Mouse (Mus musculus): ENCODE measurements around the gene Myoz1. TPM values are rescaled to one million over a fixed set of nuclear protein-coding genes. Genes with fewer than 3 reads are reported as not detected.

Myoz1 gene
- polyA plus RNA-seq, 1 experiment from 2014 or later, result 0.26 TPM

- Histone ChIP-seq H3K9ac (ENCODE audit: low read length) (no peak overlapping the region), H3K9me3 (ENCODE audit: control insufficient read depth, low read length) (no peaks in the 10 kb centered on the region), H3K4me1 (ENCODE audit: control insufficient read depth, insufficient read depth, low read length) (no peaks in the 10 kb centered on the region), H3K27ac (ENCODE audit: low read depth, low read length) (no peak overlapping the region), H3K27me3 (ENCODE audit: control insufficient read depth, insufficient read depth, low read length) (no peaks in the 10 kb centered on the region), H3K36me3 (ENCODE audit: control insufficient read depth, insufficient read depth, low read length) (no peaks in the 10 kb centered on the region), H3K4me2 (no peak overlapping the region), H3K4me3 (ENCODE audit: low read depth, low read length) (no peak overlapping the region)
- ATAC-seq (ENCODE audit: low FRiP score) (no peak), DNase-seq (ENCODE audit: low spot score, missing footprints) (no peak)
Observed at GRCm38 (mm10) chr14:20619131-20619530, 37.2 kb downstream of the Myoz1 start.

- WGBS, result 84% methylated on average over 5 of the region's 5 CpGs
- H3K9ac ChIP-seq (ENCODE audit: low read length), result no peak overlapping the region
- no peak overlapping the region for H3K4me2 ChIP-seq
- no peak overlapping the region for H3K27ac ChIP-seq (ENCODE audit: low read depth, low read length)
- DNase-seq (ENCODE audit: low spot score, missing footprints) (no peak), ATAC-seq (ENCODE audit: low FRiP score) (no peak)
- no peak overlapping the region for H3K4me3 ChIP-seq (ENCODE audit: low read depth, low read length)
- no peaks in the 10 kb centered on the region for H3K36me3 ChIP-seq (ENCODE audit: control insufficient read depth, insufficient read depth, low read length)
- H3K4me1 ChIP-seq (ENCODE audit: control insufficient read depth, insufficient read depth, low read length), result no peaks in the 10 kb centered on the region
- H3K9me3 ChIP-seq (ENCODE audit: control insufficient read depth, low read length), result no peaks in the 10 kb centered on the region
- no peaks in the 10 kb centered on the region for H3K27me3 ChIP-seq (ENCODE audit: control insufficient read depth, insufficient read depth, low read length)
Observed at GRCm38 (mm10) chr14:20618211-20618610, 38.1 kb downstream of the Myoz1 start.

GRCm38 (mm10) chr14:20616421-20616820 is 39.9 kb downstream of the Myoz1 start:
- no peak overlapping the region for H3K27ac ChIP-seq (ENCODE audit: low read depth, low read length)
- H3K4me3 ChIP-seq (ENCODE audit: low read depth, low read length), result no peak overlapping the region
- H3K9me3 ChIP-seq (ENCODE audit: control insufficient read depth, low read length), result no peaks in the 10 kb centered on the region
- no peaks in the 10 kb centered on the region for H3K4me1 ChIP-seq (ENCODE audit: control insufficient read depth, insufficient read depth, low read length)
- WGBS, result 50% methylated on average over 2 of the region's 2 CpGs
- H3K4me2 ChIP-seq, result no peak overlapping the region
- no peaks in the 10 kb centered on the region for H3K27me3 ChIP-seq (ENCODE audit: control insufficient read depth, insufficient read depth, low read length)
- no peak for ATAC-seq (ENCODE audit: low FRiP score)
- no peak for DNase-seq (ENCODE audit: low spot score, missing footprints)
- no peaks in the 10 kb centered on the region for H3K36me3 ChIP-seq (ENCODE audit: control insufficient read depth, insufficient read depth, low read length)
- no peak overlapping the region for H3K9ac ChIP-seq (ENCODE audit: low read length)

GRCm38 (mm10) chr14:20615075-20615474 is 41.3 kb downstream of the Myoz1 start:
- H3K4me3 ChIP-seq (ENCODE audit: low read depth, low read length), result no peak overlapping the region
- ATAC-seq (ENCODE audit: low FRiP score) (no peak), DNase-seq (ENCODE audit: low spot score, missing footprints) (no peak)
- H3K27ac ChIP-seq (ENCODE audit: low read depth, low read length), result no peak overlapping the region
- no peaks in the 10 kb centered on the region for H3K36me3 ChIP-seq (ENCODE audit: control insufficient read depth, insufficient read depth, low read length)
- no peaks in the 10 kb centered on the region for H3K27me3 ChIP-seq (ENCODE audit: control insufficient read depth, insufficient read depth, low read length)
- H3K4me2 ChIP-seq, result no peak overlapping the region
- H3K9ac ChIP-seq (ENCODE audit: low read length), result no peak overlapping the region
- no peaks in the 10 kb centered on the region for H3K9me3 ChIP-seq (ENCODE audit: control insufficient read depth, low read length)
- 100% methylated on average over 2 of the region's 2 CpGs for WGBS
- H3K4me1 ChIP-seq (ENCODE audit: control insufficient read depth, insufficient read depth, low read length), result no peaks in the 10 kb centered on the region

- WGBS, result 94% methylated on average over 1 of the region's 1 CpGs
- Histone ChIP-seq H3K36me3 (ENCODE audit: control insufficient read depth, insufficient read depth, low read length) (no peaks in the 10 kb centered on the region), H3K4me2 (no peak overlapping the region), H3K4me3 (ENCODE audit: low read depth, low read length) (no peak overlapping the region), H3K27me3 (ENCODE audit: control insufficient read depth, insufficient read depth, low read length) (no peaks in the 10 kb centered on the region), H3K4me1 (ENCODE audit: control insufficient read depth, insufficient read depth, low read length) (no peaks in the 10 kb centered on the region), H3K9ac (ENCODE audit: low read length) (no peak overlapping the region), H3K27ac (ENCODE audit: low read depth, low read length) (no peak overlapping the region), H3K9me3 (ENCODE audit: control insufficient read depth, low read length) (no peaks in the 10 kb centered on the region)
- DNase-seq (ENCODE audit: low spot score, missing footprints) (no peak), ATAC-seq (ENCODE audit: low FRiP score) (no peak)
Observed at GRCm38 (mm10) chr14:20612820-20613219, 43.5 kb downstream of the Myoz1 start.

- ATAC-seq (ENCODE audit: low FRiP score), result no peak
- Histone ChIP-seq H3K36me3 (ENCODE audit: control insufficient read depth, insufficient read depth, low read length) (no peaks in the 10 kb centered on the region), H3K27ac (ENCODE audit: low read depth, low read length) (no peak overlapping the region), H3K4me1 (ENCODE audit: control insufficient read depth, insufficient read depth, low read length) (no peaks in the 10 kb centered on the region), H3K4me3 (ENCODE audit: low read depth, low read length) (no peak overlapping the region), H3K9me3 (ENCODE audit: control insufficient read depth, low read length) (no peaks in the 10 kb centered on the region), H3K9ac (ENCODE audit: low read length) (no peak overlapping the region), H3K27me3 (ENCODE audit: control insufficient read depth, insufficient read depth, low read length) (no peaks in the 10 kb centered on the region), H3K4me2 (no peak overlapping the region)
- 87% methylated on average over 4 of the region's 4 CpGs for WGBS
- no peak for DNase-seq (ENCODE audit: low spot score, missing footprints)
Observed at GRCm38 (mm10) chr14:20610146-20610545, 46.2 kb downstream of the Myoz1 start.

GRCm38 (mm10) chr14:20609519-20609918 is 46.8 kb downstream of the Myoz1 start:
- no peaks in the 10 kb centered on the region for H3K36me3 ChIP-seq (ENCODE audit: control insufficient read depth, insufficient read depth, low read length)
- no peak for DNase-seq (ENCODE audit: low spot score, missing footprints)
- ATAC-seq (ENCODE audit: low FRiP score), result no peak
- H3K27ac ChIP-seq (ENCODE audit: low read depth, low read length), result no peak overlapping the region
- H3K9me3 ChIP-seq (ENCODE audit: control insufficient read depth, low read length), result no peaks in the 10 kb centered on the region
- H3K4me1 ChIP-seq (ENCODE audit: control insufficient read depth, insufficient read depth, low read length), result no peaks in the 10 kb centered on the region
- no peak overlapping the region for H3K4me3 ChIP-seq (ENCODE audit: low read depth, low read length)
- no peak overlapping the region for H3K9ac ChIP-seq (ENCODE audit: low read length)
- no peaks in the 10 kb centered on the region for H3K27me3 ChIP-seq (ENCODE audit: control insufficient read depth, insufficient read depth, low read length)
- 92% methylated on average over 3 of the region's 3 CpGs for WGBS
- H3K4me2 ChIP-seq, result no peak overlapping the region

- no peak overlapping the region for H3K4me3 ChIP-seq (ENCODE audit: low read depth, low read length)
- H3K27ac ChIP-seq (ENCODE audit: low read depth, low read length), result no peak overlapping the region
- no peaks in the 10 kb centered on the region for H3K4me1 ChIP-seq (ENCODE audit: control insufficient read depth, insufficient read depth, low read length)
- H3K9ac ChIP-seq (ENCODE audit: low read length), result no peak overlapping the region
- H3K27me3 ChIP-seq (ENCODE audit: control insufficient read depth, insufficient read depth, low read length), result no peaks in the 10 kb centered on the region
- DNase-seq (ENCODE audit: low spot score, missing footprints), result no peak
- H3K9me3 ChIP-seq (ENCODE audit: control insufficient read depth, low read length), result no peaks in the 10 kb centered on the region
- no peak for ATAC-seq (ENCODE audit: low FRiP score)
- no peak overlapping the region for H3K4me2 ChIP-seq
- no peaks in the 10 kb centered on the region for H3K36me3 ChIP-seq (ENCODE audit: control insufficient read depth, insufficient read depth, low read length)
- 89% methylated on average over 9 of the region's 9 CpGs for WGBS
Observed at GRCm38 (mm10) chr14:20607396-20608126, 48.8 kb downstream of the Myoz1 start.

GRCm38 (mm10) chr14:20601287-20601686 is 55.1 kb downstream of the Myoz1 start:
- Histone ChIP-seq H3K27me3 (ENCODE audit: control insufficient read depth, insufficient read depth, low read length) (no peaks in the 10 kb centered on the region), H3K27ac (ENCODE audit: low read depth, low read length) (no peak overlapping the region), H3K36me3 (ENCODE audit: control insufficient read depth, insufficient read depth, low read length) (no peaks in the 10 kb centered on the region), H3K4me3 (ENCODE audit: low read depth, low read length) (no peak overlapping the region), H3K4me1 (ENCODE audit: control insufficient read depth, insufficient read depth, low read length) (peaks cover under 1% of the 10 kb centered on the region; the same call in 1 of the 2 replicates), H3K9ac (ENCODE audit: low read length) (no peak overlapping the region), H3K4me2 (no peak overlapping the region), H3K9me3 (ENCODE audit: control insufficient read depth, low read length) (no peaks in the 10 kb centered on the region)
- WGBS, result 100% methylated on average over 1 of the region's 1 CpGs
- DNase-seq (ENCODE audit: low spot score, missing footprints), result no peak
- no peak for ATAC-seq (ENCODE audit: low FRiP score)
